Mouse (Mus musculus): ENCODE results near the gene Prpsap1. TPM values are rescaled to one million over a fixed set of nuclear protein-coding genes. Genes with fewer than 3 reads are reported as not detected.

Gene Prpsap1
- polyA plus RNA-seq, 1 experiment from 2014 or later = 18.4 TPM

DNA sequence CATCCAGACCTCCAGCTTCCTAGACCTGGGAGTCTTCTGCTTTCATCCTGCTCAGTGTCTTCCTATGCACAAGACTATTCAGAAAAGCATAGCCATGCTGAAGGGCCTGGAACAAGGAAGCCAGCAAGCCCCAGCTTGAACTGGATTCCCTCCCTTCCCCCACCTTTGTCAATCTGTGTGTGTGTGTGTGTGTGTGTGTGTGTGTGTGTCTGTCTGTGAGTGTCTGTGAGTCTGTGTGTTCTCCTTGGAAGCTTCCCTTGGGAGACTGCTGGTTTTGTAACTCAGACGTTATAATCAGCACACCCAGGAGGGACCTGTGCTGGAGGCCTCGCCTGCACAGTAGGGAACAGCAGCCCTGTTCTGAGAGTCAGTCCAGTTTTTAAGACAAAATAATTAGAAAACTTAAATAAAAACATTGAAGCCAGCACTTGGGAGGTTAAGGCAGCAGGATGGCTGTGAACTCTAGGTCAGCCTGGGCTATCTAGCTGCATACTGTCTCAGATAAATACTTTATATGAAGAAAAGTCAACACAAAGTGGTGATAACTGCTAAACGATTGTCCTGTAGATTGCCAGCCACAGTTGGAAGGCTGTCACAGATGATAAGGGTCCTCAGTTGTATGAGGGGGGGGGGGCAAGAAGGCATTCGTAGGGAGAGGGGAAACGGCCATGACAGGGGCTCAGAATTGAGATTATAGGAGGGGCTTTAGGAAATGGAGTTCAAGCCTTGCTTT lies 57.8 kb downstream of the Prpsap1 start:
- 24% methylated on average over 5 of the region's 5 CpGs for WGBS (ENCODE audit: missing documents)
- Histone ChIP-seq H3K79me2 (ENCODE audit: inconsistent target) (peaks cover 26% of the 10 kb centered on the region), H3K27ac (peak overlapping the region; percentile 98), H3K36me3 (ENCODE audit: inconsistent target) (no peaks in the 10 kb centered on the region), H3K4me3 (ENCODE audit: inconsistent target) (peak overlapping the region; percentile 54; the same call in 1 of the 2 replicates)

GRCm38 (mm10) chr11:116434967-116435752 lies 58.8 kb downstream of the Prpsap1 start:
- Histone ChIP-seq H3K27ac (peak overlapping the region; percentile 98), H3K36me3 (ENCODE audit: inconsistent target) (no peaks in the 10 kb centered on the region), H3K4me3 (ENCODE audit: inconsistent target) (peak overlapping the region; percentile 54), H3K79me2 (ENCODE audit: inconsistent target) (peaks cover 26% of the 10 kb centered on the region)
- 22% methylated on average over 7 of the region's 12 CpGs for WGBS (ENCODE audit: missing documents)

DNA sequence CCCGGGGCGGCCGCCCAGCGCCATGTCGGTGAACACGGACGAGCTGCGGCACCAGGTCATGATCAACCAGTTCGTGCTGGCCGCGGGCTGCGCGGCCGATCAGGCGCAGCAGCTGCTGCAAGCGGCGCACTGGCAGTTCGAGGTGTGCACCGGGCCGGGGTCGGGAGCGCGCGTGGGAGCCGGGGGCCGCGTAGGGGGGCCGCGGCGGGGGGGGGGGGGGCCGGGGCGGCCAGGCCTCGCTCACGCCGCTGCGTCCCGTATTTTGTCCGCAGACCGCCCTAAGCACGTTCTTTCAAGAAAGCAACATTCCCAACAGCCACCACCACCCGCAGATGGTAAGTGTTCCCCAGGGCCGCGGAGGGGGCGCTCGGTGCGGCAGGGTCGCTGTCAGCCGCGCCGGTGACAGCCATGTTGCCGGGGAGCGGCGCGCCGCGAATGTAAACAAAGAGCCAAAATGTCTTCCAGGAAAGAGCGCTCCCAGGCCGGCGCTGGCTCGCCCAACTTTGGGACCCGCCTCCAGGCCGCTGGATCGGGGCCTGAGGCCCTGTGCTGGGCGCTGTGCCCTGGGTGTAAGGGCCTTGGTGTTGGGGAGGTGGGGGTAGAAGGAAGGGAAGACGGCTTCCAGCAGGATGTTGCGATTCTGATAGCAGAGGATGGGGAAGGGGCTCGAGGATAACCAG lies 59.6 kb downstream of the Prpsap1 start:
- Histone ChIP-seq H3K4me3 (ENCODE audit: inconsistent target) (peak overlapping the region; percentile 54), H3K79me2 (ENCODE audit: inconsistent target) (peaks cover 26% of the 10 kb centered on the region), H3K27ac (peak overlapping the region; percentile 98), H3K36me3 (ENCODE audit: inconsistent target) (no peaks in the 10 kb centered on the region)
- under 1% methylated on average over 49 of the region's 67 CpGs for WGBS (ENCODE audit: missing documents)

DNA sequence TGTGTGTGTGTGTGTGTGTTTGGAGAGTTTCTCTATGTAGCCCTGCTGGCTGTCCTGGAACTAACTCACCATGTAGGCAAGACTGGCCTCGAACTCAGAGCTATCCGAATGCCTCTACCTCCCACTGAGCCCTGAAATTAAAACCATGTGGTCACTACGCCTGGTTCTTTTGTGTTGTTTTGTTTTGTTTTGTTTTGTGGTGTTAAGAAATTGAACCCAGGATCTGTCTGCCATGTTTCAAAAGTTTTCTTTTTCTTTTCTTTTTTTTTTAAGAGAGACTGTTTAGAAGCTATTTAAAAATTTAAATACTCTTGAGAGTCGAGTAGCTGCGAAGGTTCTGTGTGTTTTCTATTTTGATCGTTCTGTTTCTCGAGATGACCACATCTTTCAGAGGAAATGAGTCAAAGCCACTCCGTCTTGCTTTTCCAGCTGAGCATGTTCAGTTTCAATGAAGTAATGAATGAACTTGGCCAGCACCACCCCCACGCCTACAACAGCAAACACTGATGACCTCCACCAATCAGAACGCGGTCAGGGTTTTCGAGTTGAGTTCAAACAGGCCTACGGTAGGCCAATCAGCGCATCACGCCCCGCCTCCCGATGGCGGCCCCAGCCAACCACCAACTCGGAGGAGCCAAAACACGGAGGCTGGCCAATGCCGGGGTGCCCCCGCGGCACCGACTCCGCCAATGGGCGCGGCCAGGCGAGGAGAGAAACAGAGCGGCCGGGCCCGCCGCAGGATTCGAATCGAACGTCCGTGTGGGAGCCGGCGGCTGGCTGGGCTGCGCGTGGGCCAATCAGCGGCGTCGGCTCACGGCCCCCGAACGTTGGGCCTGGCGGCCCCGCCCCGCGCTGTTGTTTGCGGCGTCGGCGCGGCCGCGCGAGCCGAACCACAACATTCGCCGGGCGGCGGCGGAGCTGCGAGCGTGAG lies 60.4 kb downstream of the Prpsap1 start, which contains the start of gene Ubald2:
Gene Ubald2, plus strand, starts transcription at position 739 of the 931 bp plus-strand sequence.
- Histone ChIP-seq H3K79me2 (ENCODE audit: inconsistent target) (peaks cover 26% of the 10 kb centered on the region), H3K27ac (peak within 1 kb of the TSS; percentile 98), H3K36me3 (ENCODE audit: inconsistent target) (no peaks in the 10 kb centered on the region), H3K4me3 (ENCODE audit: inconsistent target) (peak within 1 kb of the TSS; percentile 54)
- 3% methylated on average over 35 of the region's 66 CpGs for WGBS (ENCODE audit: missing documents)

GRCm38 (mm10) chr11:116432593-116433355 lies 61.2 kb downstream of the Prpsap1 start:
- WGBS (ENCODE audit: missing documents) = 91% methylated on average over 6 of the region's 8 CpGs

GRCm38 (mm10) chr11:116432127-116432526 lies 61.9 kb downstream of the Prpsap1 start:
- WGBS (ENCODE audit: missing documents) = 96% methylated on average over 5 of the region's 6 CpGs
- H3K36me3 ChIP-seq (ENCODE audit: inconsistent target) = no peaks in the 10 kb centered on the region
- H3K4me3 ChIP-seq (ENCODE audit: inconsistent target) = no peak overlapping the region
- H3K27ac ChIP-seq = no peak overlapping the region
- H3K79me2 ChIP-seq (ENCODE audit: inconsistent target) = peaks cover 18% of the 10 kb centered on the region

More at GRCm38 (mm10) chr11:116432593-116433355, 61.2 kb downstream of the Prpsap1 start:
- Histone ChIP-seq H3K27ac (peak overlapping the region; percentile 60), H3K79me2 (ENCODE audit: inconsistent target) (peaks cover 24% of the 10 kb centered on the region), H3K4me3 (ENCODE audit: inconsistent target) (peak overlapping the region; percentile 10; the same call in 1 of the 2 replicates), H3K36me3 (ENCODE audit: inconsistent target) (no peaks in the 10 kb centered on the region)

- no peak overlapping the region for H3K27ac ChIP-seq
- H3K4me3 ChIP-seq (ENCODE audit: inconsistent target) = no peak overlapping the region
- no peaks in the 10 kb centered on the region for H3K36me3 ChIP-seq (ENCODE audit: inconsistent target)
- whole genome bisulfite sequencing (ENCODE audit: missing documents) = 89% methylated on average over 11 of the region's 11 CpGs
- peaks cover 16% of the 10 kb centered on the region for H3K79me2 ChIP-seq (ENCODE audit: inconsistent target)
Observed at GRCm38 (mm10) chr11:116431428-116432077, 62.4 kb downstream of the Prpsap1 start.

- Histone ChIP-seq H3K36me3 (ENCODE audit: inconsistent target) (no peaks in the 10 kb centered on the region), H3K4me3 (ENCODE audit: inconsistent target) (no peak overlapping the region), H3K79me2 (ENCODE audit: inconsistent target) (peaks cover 13% of the 10 kb centered on the region), H3K27ac (no peak overlapping the region)
- 92% methylated on average over 22 of the region's 22 CpGs for WGBS (ENCODE audit: missing documents)
Observed at GRCm38 (mm10) chr11:116430723-116431427, 63.1 kb downstream of the Prpsap1 start.

DNA sequence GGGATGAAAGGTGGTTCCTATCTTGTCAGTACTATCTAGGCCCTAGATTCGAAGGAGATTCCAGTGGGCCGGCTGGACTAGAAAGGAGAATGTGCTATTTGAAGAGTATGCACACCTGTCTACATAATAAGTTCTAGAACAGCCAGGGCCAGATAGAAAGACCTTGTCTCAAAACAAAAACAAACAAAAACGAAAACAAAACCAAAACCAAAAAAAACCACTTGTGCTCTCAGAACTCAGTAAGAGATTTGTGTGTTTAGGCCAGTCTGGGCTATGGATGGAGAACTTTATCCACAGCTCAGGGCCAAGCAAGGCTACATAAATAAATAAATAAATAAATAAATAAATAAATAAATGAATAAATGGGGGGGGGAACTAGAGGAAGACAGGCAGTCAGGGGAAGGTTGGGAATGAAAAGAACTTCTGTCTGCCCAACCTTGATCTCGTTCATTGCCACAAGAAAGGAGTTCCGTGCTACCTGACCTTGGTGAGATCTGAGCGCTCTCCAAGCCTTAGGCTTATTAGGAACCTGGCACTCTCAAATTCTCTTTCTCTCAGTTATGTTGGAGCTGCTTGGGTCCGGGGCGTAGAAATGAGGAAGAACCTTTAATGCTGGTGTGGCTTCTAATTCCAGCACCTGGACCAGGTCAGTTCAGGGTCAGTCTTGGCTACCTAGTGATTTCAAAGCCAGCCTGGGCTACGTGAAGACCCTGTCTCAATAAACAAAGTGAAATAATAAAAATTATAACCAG lies 64.0 kb downstream of the Prpsap1 start:
- Histone ChIP-seq H3K79me2 (ENCODE audit: inconsistent target) (peaks cover 5% of the 10 kb centered on the region), H3K36me3 (ENCODE audit: inconsistent target) (no peaks in the 10 kb centered on the region), H3K4me3 (ENCODE audit: inconsistent target) (no peak overlapping the region), H3K27ac (no peak overlapping the region)
- 71% methylated on average over 9 of the region's 9 CpGs for WGBS (ENCODE audit: missing documents)

DNA sequence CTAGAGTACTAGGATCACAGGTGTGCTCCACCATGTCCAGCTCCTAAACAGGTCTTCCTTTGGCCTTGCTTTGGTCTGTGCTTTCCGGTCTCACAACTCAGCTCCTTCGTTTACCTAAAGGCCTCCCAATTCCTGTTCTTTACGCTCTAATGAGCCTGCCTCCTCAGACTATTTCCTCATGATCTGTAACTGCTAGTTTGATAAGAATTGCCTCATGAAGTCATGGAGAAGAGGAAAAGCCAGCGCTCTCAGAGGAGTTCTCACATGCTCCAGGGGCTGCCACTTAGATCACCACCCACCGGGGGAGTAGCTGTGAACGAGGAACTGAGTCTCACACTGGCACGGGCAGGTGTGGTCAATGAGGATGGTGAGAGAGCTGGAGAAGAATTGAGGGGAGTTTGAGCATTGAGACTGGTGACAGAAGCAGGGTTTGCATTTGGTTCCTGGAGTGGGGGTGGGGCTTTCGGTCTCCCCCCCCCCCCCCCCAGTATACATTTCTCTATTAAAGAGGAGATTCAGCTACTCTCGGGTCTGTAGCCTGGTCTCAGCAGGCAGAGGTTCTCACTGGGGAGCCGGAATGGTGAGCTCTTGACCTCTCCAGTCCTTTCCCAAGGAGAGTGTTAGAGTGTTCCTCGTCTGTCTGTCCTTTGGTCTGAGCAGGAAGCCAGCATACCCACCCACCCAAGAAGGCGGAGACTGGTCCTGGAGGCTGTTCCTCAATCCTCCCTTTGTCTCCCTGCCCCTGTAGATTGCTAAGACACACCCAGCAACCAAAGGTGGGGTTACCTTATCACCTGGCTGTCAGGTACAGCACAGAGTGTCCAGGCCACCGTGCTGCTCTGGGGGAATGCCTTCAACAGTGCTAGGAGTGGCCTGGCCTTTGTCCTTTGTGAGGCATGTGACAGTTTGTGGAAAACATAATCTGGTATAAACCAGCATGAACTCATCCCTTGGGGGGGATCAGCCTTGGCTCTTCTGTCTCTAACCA lies 64.8 kb downstream of the Prpsap1 start:
- 40% methylated on average over 13 of the region's 13 CpGs for WGBS (ENCODE audit: missing documents)
- Histone ChIP-seq H3K27ac (no peak overlapping the region), H3K4me3 (ENCODE audit: inconsistent target) (no peak overlapping the region), H3K36me3 (ENCODE audit: inconsistent target) (no peaks in the 10 kb centered on the region), H3K79me2 (ENCODE audit: inconsistent target) (no peaks in the 10 kb centered on the region)

All from macrophage (primary cell).